Mouse (Mus musculus): ENCODE results near the gene Gm10666. TPM values are rescaled to one million over a fixed set of nuclear protein-coding genes. Genes with fewer than 3 reads are reported as not detected.
"Not testable (repeated sequence)": the region's sequence is repeated elsewhere in the genome, so short reads cannot be mapped to it uniquely, and the experiment has no call there.

The Gm10666 gene
- not detected in 2 replicates for polyA plus RNA-seq (2011; ENCODE audit: insufficient read length, low read depth, missing spikeins)

- H3K4me1 ChIP-seq (ENCODE audit: control insufficient read depth, insufficient read depth, low read length); H3K4me3 ChIP-seq (ENCODE audit: insufficient read depth, low read length); H3K27ac ChIP-seq (ENCODE audit: insufficient read depth, low read length): not testable (repeated sequence)
These were observed at the start of gene Gm10666 for GRCm38 (mm10) chr7:22134641-22135040. TSS of gene Gm10666 (minus strand) at chr7:22134741.

- H3K4me1 ChIP-seq (ENCODE audit: control insufficient read depth, insufficient read depth, low read length); H3K27ac ChIP-seq (ENCODE audit: insufficient read depth, low read length); H3K4me3 ChIP-seq (ENCODE audit: insufficient read depth, low read length): not testable (repeated sequence)
These were observed 29.4 kb upstream of the Gm10666 start, which contains the start of gene Vmn1r142 for GRCm38 (mm10) chr7:22163935-22164334. TSS of gene Vmn1r142 (minus strand) at chr7:22164035.

- not testable (repeated sequence) for H3K27ac ChIP-seq (ENCODE audit: insufficient read depth, low read length); H3K4me1 ChIP-seq (ENCODE audit: control insufficient read depth, insufficient read depth, low read length); H3K4me3 ChIP-seq (ENCODE audit: insufficient read depth, low read length)
These were observed 16.4 kb downstream of the Gm10666 start, which contains the start of gene Gm16451 for GRCm38 (mm10) chr7:22118145-22118544. TSS of gene Gm16451 (minus strand) at chr7:22118245.

Other genes starting within 250 kb of the Gm10666 start
- not detected in 2 replicates for gene Gm5891, start 213.4 kb downstream of the Gm10666 start, polyA plus RNA-seq (2011; ENCODE audit: insufficient read length, low read depth, missing spikeins)
- not detected in 2 replicates for gene Vmn1r137, start 140.2 kb downstream of the Gm10666 start, polyA plus RNA-seq (2011; ENCODE audit: insufficient read length, low read depth, missing spikeins)
- not detected in 2 replicates for gene Vmn1r138, start 105.8 kb downstream of the Gm10666 start, polyA plus RNA-seq (2011; ENCODE audit: insufficient read length, low read depth, missing spikeins)
- not detected in 2 replicates for gene Gm6176, start 78.4 kb downstream of the Gm10666 start, polyA plus RNA-seq (2011; ENCODE audit: insufficient read length, low read depth, missing spikeins)
- not detected in 2 replicates for gene Vmn1r139, start 65.7 kb downstream of the Gm10666 start, polyA plus RNA-seq (2011; ENCODE audit: insufficient read length, low read depth, missing spikeins)
- not detected in 2 replicates for gene Gm16451, start 16.5 kb downstream of the Gm10666 start, polyA plus RNA-seq (2011; ENCODE audit: insufficient read length, low read depth, missing spikeins)
- not detected in 2 replicates for gene Vmn1r142, start 29.3 kb upstream of the Gm10666 start, polyA plus RNA-seq (2011; ENCODE audit: insufficient read length, low read depth, missing spikeins)
- gene Vmn1r143, start 54.6 kb upstream of the Gm10666 start, polyA plus RNA-seq (2011; ENCODE audit: insufficient read length, low read depth, missing spikeins), result not detected in 2 replicates
- gene Gm8653, start 66.5 kb upstream of the Gm10666 start, polyA plus RNA-seq (2011; ENCODE audit: insufficient read length, low read depth, missing spikeins), result not detected in 2 replicates
- not detected in 2 replicates for gene Gm8453, start 94.7 kb upstream of the Gm10666 start, polyA plus RNA-seq (2011; ENCODE audit: insufficient read length, low read depth, missing spikeins)
- gene Gm4187, start 195.0 kb upstream of the Gm10666 start, polyA plus RNA-seq (2011; ENCODE audit: insufficient read length, low read depth, missing spikeins), result not detected in 2 replicates
- not detected in 2 replicates for gene Gm8660, start 236.3 kb upstream of the Gm10666 start, polyA plus RNA-seq (2011; ENCODE audit: insufficient read length, low read depth, missing spikeins)

Measured in embryonic fibroblast, embryonic 13.5 days (primary cell).